Mouse (Mus musculus): ENCODE measurements around the gene Tmem39a. TPM values are rescaled to one million over a fixed set of nuclear protein-coding genes. Genes with fewer than 3 reads are reported as not detected.

The Tmem39a gene
- polyA plus RNA-seq, 1 experiment from 2014 or later = 29.3 TPM

GRCm38 (mm10) chr16:38585186-38585585 is 26.7 kb downstream of the Tmem39a start:
- ATAC-seq = no peak
- WGBS = 77% methylated on average over 5 of the region's 5 CpGs
- no peak for TF ChIP-seq CTCF (IDR thresholded peaks at IDR 0.05; ENCODE audit: low read depth)
- H3K4me3 ChIP-seq (ENCODE audit: low read depth, low read length) = no peak overlapping the region
- H3K27me3 ChIP-seq (replicated peaks; ENCODE audit: control insufficient read depth, insufficient read depth, low read length) = no peaks in the 10 kb centered on the region
- no peaks in the 10 kb centered on the region for H3K4me1 ChIP-seq (replicated peaks; ENCODE audit: control insufficient read depth, insufficient read depth, low read length)
- H3K27ac ChIP-seq (ENCODE audit: low read depth, low read length) = no peak overlapping the region
- no peak overlapping the region for H3K4me2 ChIP-seq (replicated peaks; ENCODE audit: low read depth)
- H3K9ac ChIP-seq (ENCODE audit: low read depth, low read length) = no peak overlapping the region
- peaks cover 71% of the 10 kb centered on the region for H3K36me3 ChIP-seq (ENCODE audit: control insufficient read depth, insufficient read depth)
- H3K9me3 ChIP-seq (ENCODE audit: control insufficient read depth) = no peaks in the 10 kb centered on the region

DNA sequence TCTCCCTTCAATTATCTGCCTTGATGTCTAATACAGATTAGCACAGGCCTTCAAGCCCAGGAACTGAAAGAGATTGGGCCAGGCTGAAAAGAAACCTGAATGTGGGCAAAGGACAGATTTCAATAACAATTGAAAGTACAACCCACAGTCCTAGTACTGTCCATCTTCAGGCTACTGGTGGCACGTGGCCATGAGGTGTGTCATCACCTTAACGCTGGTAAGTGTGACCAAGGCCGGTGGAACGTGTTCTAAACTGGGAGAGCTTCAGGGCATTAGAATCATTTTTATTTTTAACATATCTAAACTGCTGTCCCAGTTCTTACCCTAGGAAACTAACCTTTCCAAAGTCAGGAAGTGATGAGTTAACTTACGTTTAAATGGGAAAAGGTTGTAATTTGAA is 28.7 kb downstream of the Tmem39a start:
- no peak overlapping the region for H3K9ac ChIP-seq (ENCODE audit: low read depth, low read length)
- 92% methylated on average over 5 of the region's 5 CpGs for WGBS
- H3K36me3 ChIP-seq (ENCODE audit: control insufficient read depth, insufficient read depth) = peaks cover 74% of the 10 kb centered on the region
- no peak for ATAC-seq
- no peak for TF ChIP-seq CTCF (IDR thresholded peaks at IDR 0.05; ENCODE audit: low read depth)
- H3K4me3 ChIP-seq (ENCODE audit: low read depth, low read length) = no peak overlapping the region
- no peaks in the 10 kb centered on the region for H3K4me1 ChIP-seq (replicated peaks; ENCODE audit: control insufficient read depth, insufficient read depth, low read length)
- no peaks in the 10 kb centered on the region for H3K27me3 ChIP-seq (replicated peaks; ENCODE audit: control insufficient read depth, insufficient read depth, low read length)
- no peak overlapping the region for H3K27ac ChIP-seq (ENCODE audit: low read depth, low read length)
- H3K9me3 ChIP-seq (ENCODE audit: control insufficient read depth) = no peaks in the 10 kb centered on the region
- no peak overlapping the region for H3K4me2 ChIP-seq (replicated peaks; ENCODE audit: low read depth)

- no peak overlapping the region for H3K4me2 ChIP-seq (replicated peaks; ENCODE audit: low read depth)
- H3K36me3 ChIP-seq (ENCODE audit: control insufficient read depth, insufficient read depth) = peaks cover 70% of the 10 kb centered on the region
- H3K27me3 ChIP-seq (replicated peaks; ENCODE audit: control insufficient read depth, insufficient read depth, low read length) = no peaks in the 10 kb centered on the region
- H3K9me3 ChIP-seq (ENCODE audit: control insufficient read depth) = no peaks in the 10 kb centered on the region
- no peaks in the 10 kb centered on the region for H3K4me1 ChIP-seq (replicated peaks; ENCODE audit: control insufficient read depth, insufficient read depth, low read length)
- 92% methylated on average over 4 of the region's 4 CpGs for WGBS
- no peak for TF ChIP-seq CTCF (IDR thresholded peaks at IDR 0.05; ENCODE audit: low read depth)
- ATAC-seq = no peak
- H3K27ac ChIP-seq (ENCODE audit: low read depth, low read length) = no peak overlapping the region
- H3K9ac ChIP-seq (ENCODE audit: low read depth, low read length) = no peak overlapping the region
- H3K4me3 ChIP-seq (ENCODE audit: low read depth, low read length) = no peak overlapping the region
These were observed 29.1 kb downstream of the Tmem39a start for GRCm38 (mm10) chr16:38587572-38587971.

GRCm38 (mm10) chr16:38591506-38591905 is 33.0 kb downstream of the Tmem39a start:
- TF ChIP-seq CTCF (IDR thresholded peaks at IDR 0.05; ENCODE audit: low read depth) = peak; percentile 13; the same call in 1 of the 2 replicates
- Histone ChIP-seq H3K4me3 (ENCODE audit: low read depth, low read length) (no peak overlapping the region), H3K27ac (ENCODE audit: low read depth, low read length) (no peak overlapping the region; the same call in 1 of the 2 replicates), H3K4me1 (replicated peaks; ENCODE audit: control insufficient read depth, insufficient read depth, low read length) (no peaks in the 10 kb centered on the region), H3K9me3 (ENCODE audit: control insufficient read depth) (no peaks in the 10 kb centered on the region), H3K36me3 (ENCODE audit: control insufficient read depth, insufficient read depth) (peaks cover 42% of the 10 kb centered on the region), H3K27me3 (replicated peaks; ENCODE audit: control insufficient read depth, insufficient read depth, low read length) (no peaks in the 10 kb centered on the region), H3K4me2 (replicated peaks; ENCODE audit: low read depth) (no peak overlapping the region), H3K9ac (ENCODE audit: low read depth, low read length) (no peak overlapping the region)
- 81% methylated on average over 3 of the region's 3 CpGs for WGBS
- ATAC-seq = no peak

DNA sequence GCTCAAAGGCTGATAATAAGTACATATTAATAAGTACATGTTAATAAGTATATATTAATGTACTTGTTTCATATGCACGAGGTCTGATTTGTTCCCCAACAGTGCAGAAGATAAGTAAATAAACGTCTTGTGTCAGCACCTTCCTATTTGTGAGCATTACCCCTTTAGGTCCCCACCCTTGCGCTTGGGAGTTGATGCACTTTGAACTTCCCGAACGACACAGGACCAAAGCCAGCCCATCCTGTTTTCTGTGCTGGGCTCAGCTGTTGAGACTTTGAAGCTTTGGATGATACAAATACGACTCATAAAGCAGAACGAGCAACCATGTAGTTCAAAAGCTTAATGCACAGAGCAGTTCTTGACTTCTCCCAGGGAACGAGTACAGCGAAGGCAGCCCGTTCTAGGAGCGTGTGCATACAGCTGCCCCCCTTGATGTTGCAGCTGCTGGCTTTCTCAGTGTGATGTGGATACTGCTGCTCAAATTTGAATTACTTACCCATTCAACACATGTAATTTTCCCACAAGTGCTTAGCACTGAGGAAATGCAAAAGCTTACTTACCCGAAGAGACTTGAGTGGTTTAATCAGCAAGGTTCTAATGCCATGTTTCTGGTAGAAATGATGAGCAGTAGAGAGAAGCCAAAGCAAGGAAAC is 33.7 kb downstream of the Tmem39a start:
- H3K4me1 ChIP-seq (replicated peaks; ENCODE audit: control insufficient read depth, insufficient read depth, low read length) = no peaks in the 10 kb centered on the region
- no peaks in the 10 kb centered on the region for H3K27me3 ChIP-seq (replicated peaks; ENCODE audit: control insufficient read depth, insufficient read depth, low read length)
- no peak overlapping the region for H3K4me3 ChIP-seq (ENCODE audit: low read depth, low read length)
- H3K36me3 ChIP-seq (ENCODE audit: control insufficient read depth, insufficient read depth) = peaks cover 37% of the 10 kb centered on the region
- H3K9me3 ChIP-seq (ENCODE audit: control insufficient read depth) = no peaks in the 10 kb centered on the region
- no peak overlapping the region for H3K9ac ChIP-seq (ENCODE audit: low read depth, low read length)
- 64% methylated on average over 12 of the region's 12 CpGs for WGBS
- no peak for TF ChIP-seq CTCF (IDR thresholded peaks at IDR 0.05; ENCODE audit: low read depth)
- no peak overlapping the region for H3K4me2 ChIP-seq (replicated peaks; ENCODE audit: low read depth)
- H3K27ac ChIP-seq (ENCODE audit: low read depth, low read length) = no peak overlapping the region
- ATAC-seq = no peak; the same call in 1 of the 2 replicates

- TF ChIP-seq CTCF (IDR thresholded peaks at IDR 0.05; ENCODE audit: low read depth) = no peak
These were observed 34.4 kb downstream of the Tmem39a start for GRCm38 (mm10) chr16:38592946-38593345.

More at GRCm38 (mm10) chr16:38592946-38593345, 34.4 kb downstream of the Tmem39a start:
- no peak overlapping the region for H3K4me3 ChIP-seq (ENCODE audit: low read depth, low read length)
- no peak overlapping the region for H3K27ac ChIP-seq (ENCODE audit: low read depth, low read length)
- no peak overlapping the region for H3K4me2 ChIP-seq (replicated peaks; ENCODE audit: low read depth)
- ATAC-seq = no peak
- H3K9me3 ChIP-seq (ENCODE audit: control insufficient read depth) = no peaks in the 10 kb centered on the region
- 96% methylated on average over 4 of the region's 4 CpGs for WGBS
- no peaks in the 10 kb centered on the region for H3K27me3 ChIP-seq (replicated peaks; ENCODE audit: control insufficient read depth, insufficient read depth, low read length)
- peaks cover 30% of the 10 kb centered on the region for H3K36me3 ChIP-seq (ENCODE audit: control insufficient read depth, insufficient read depth)
- H3K9ac ChIP-seq (ENCODE audit: low read depth, low read length) = no peak overlapping the region
- no peaks in the 10 kb centered on the region for H3K4me1 ChIP-seq (replicated peaks; ENCODE audit: control insufficient read depth, insufficient read depth, low read length)
